Mouse (Mus musculus): ENCODE results near the gene Dusp1. TPM values are rescaled to one million over a fixed set of nuclear protein-coding genes. Genes with fewer than 3 reads are reported as not detected.

Dusp1 gene
- total and polyA plus RNA-seq, 3 experiments: 5.0 to 41.8 (median 6.3) TPM

- H3K4me3 ChIP-seq (ENCODE audit: low read depth, low read length): no peak overlapping the region
- ATAC-seq (ENCODE audit: extremely low read depth, insufficient number of reproducible peaks, low FRiP score, poor library complexity, severe bottlenecking): no peak
- TF ChIP-seq CTCF (IDR thresholded peaks at IDR 0.05; ENCODE audit: low read depth, low read length): no peak
- no peak for TF ChIP-seq TAL1 (conservative IDR thresholded peaks at IDR 0.05; ENCODE audit: low read depth, low read length)
- no peak for TF ChIP-seq GATA2 (IDR thresholded peaks at IDR 0.05; ENCODE audit: borderline replicate concordance, low read depth, low read length)
- TF ChIP-seq POLR2AphosphoS5 (IDR thresholded peaks at IDR 0.05; ENCODE audit: insufficient replicate concordance, low read depth, low read length): no peak
- no peak for TF ChIP-seq GATA1 (IDR thresholded peaks at IDR 0.05; ENCODE audit: borderline replicate concordance, low read length)
Measured at GRCm38 (mm10) chr17:26490910-26491309, 71.0 kb downstream of the Dusp1 start.

GRCm38 (mm10) chr17:26490072-26490471 is 71.9 kb downstream of the Dusp1 start:
- TF ChIP-seq POLR2AphosphoS5 (IDR thresholded peaks at IDR 0.05; ENCODE audit: insufficient replicate concordance, low read depth, low read length) (no peak), GATA2 (IDR thresholded peaks at IDR 0.05; ENCODE audit: borderline replicate concordance, low read depth, low read length) (no peak), CTCF (IDR thresholded peaks at IDR 0.05; ENCODE audit: low read depth, low read length) (no peak), GATA1 (IDR thresholded peaks at IDR 0.05; ENCODE audit: borderline replicate concordance, low read length) (no peak), TAL1 (conservative IDR thresholded peaks at IDR 0.05; ENCODE audit: low read depth, low read length) (no peak)
- H3K4me3 ChIP-seq (ENCODE audit: low read depth, low read length): no peak overlapping the region
- DNase-seq (ENCODE audit: low spot score) (no peak), ATAC-seq (ENCODE audit: extremely low read depth, insufficient number of reproducible peaks, low FRiP score, poor library complexity, severe bottlenecking) (no peak)
- H3K27me3 ChIP-seq (ENCODE audit: insufficient read depth, low read length): peaks cover 38% of the 10 kb centered on the region
- H3K4me1 ChIP-seq (ENCODE audit: insufficient read depth, low read depth, low read length): peaks cover under 1% of the 10 kb centered on the region; the same call in 1 of the 2 replicates
- peaks cover 17% of the 10 kb centered on the region for H3K9me3 ChIP-seq (replicated peaks)
- H3K36me3 ChIP-seq (replicated peaks): no peaks in the 10 kb centered on the region

More at GRCm38 (mm10) chr17:26490910-26491309, 71.0 kb downstream of the Dusp1 start:
- Histone ChIP-seq H3K27me3 (ENCODE audit: insufficient read depth, low read length) (peaks cover 34% of the 10 kb centered on the region), H3K4me1 (ENCODE audit: insufficient read depth, low read depth, low read length) (no peaks in the 10 kb centered on the region), H3K36me3 (replicated peaks) (no peaks in the 10 kb centered on the region), H3K9me3 (replicated peaks) (peaks cover 20% of the 10 kb centered on the region)
- no peak for DNase-seq (ENCODE audit: low spot score)

- peaks cover 2% of the 10 kb centered on the region; the same call in 1 of the 2 replicates for H3K4me1 ChIP-seq (ENCODE audit: insufficient read depth, low read depth, low read length)
Measured at GRCm38 (mm10) chr17:26488711-26489403, 73.1 kb downstream of the Dusp1 start.

GRCm38 (mm10) chr17:26487917-26488316 is 74.0 kb downstream of the Dusp1 start:
- Histone ChIP-seq H3K4me1 (ENCODE audit: insufficient read depth, low read depth, low read length) (peaks cover 2% of the 10 kb centered on the region; the same call in 1 of the 2 replicates), H3K36me3 (replicated peaks) (no peaks in the 10 kb centered on the region), H3K4me3 (ENCODE audit: low read depth, low read length) (no peak overlapping the region), H3K27me3 (ENCODE audit: insufficient read depth, low read length) (peaks cover 41% of the 10 kb centered on the region), H3K9me3 (replicated peaks) (peaks cover 9% of the 10 kb centered on the region)
- DNase-seq (ENCODE audit: low spot score): no peak
- TF ChIP-seq TAL1 (conservative IDR thresholded peaks at IDR 0.05; ENCODE audit: low read depth, low read length) (no peak), GATA1 (IDR thresholded peaks at IDR 0.05; ENCODE audit: borderline replicate concordance, low read length) (no peak), POLR2AphosphoS5 (IDR thresholded peaks at IDR 0.05; ENCODE audit: insufficient replicate concordance, low read depth, low read length) (no peak), GATA2 (IDR thresholded peaks at IDR 0.05; ENCODE audit: borderline replicate concordance, low read depth, low read length) (no peak), CTCF (IDR thresholded peaks at IDR 0.05; ENCODE audit: low read depth, low read length) (no peak)
- no peak for ATAC-seq (ENCODE audit: extremely low read depth, insufficient number of reproducible peaks, low FRiP score, poor library complexity, severe bottlenecking)

More at GRCm38 (mm10) chr17:26488711-26489403, 73.1 kb downstream of the Dusp1 start:
- ATAC-seq (ENCODE audit: extremely low read depth, insufficient number of reproducible peaks, low FRiP score, poor library complexity, severe bottlenecking) (no peak), DNase-seq (ENCODE audit: low spot score) (no peak)
- TF ChIP-seq POLR2AphosphoS5 (IDR thresholded peaks at IDR 0.05; ENCODE audit: insufficient replicate concordance, low read depth, low read length): no peak
- TF ChIP-seq TAL1 (conservative IDR thresholded peaks at IDR 0.05; ENCODE audit: low read depth, low read length): no peak
- TF ChIP-seq CTCF (IDR thresholded peaks at IDR 0.05; ENCODE audit: low read depth, low read length): no peak
- TF ChIP-seq GATA2 (IDR thresholded peaks at IDR 0.05; ENCODE audit: borderline replicate concordance, low read depth, low read length): no peak
- no peak for TF ChIP-seq GATA1 (IDR thresholded peaks at IDR 0.05; ENCODE audit: borderline replicate concordance, low read length)
- Histone ChIP-seq H3K27me3 (ENCODE audit: insufficient read depth, low read length) (peaks cover 41% of the 10 kb centered on the region), H3K9me3 (replicated peaks) (peaks cover 17% of the 10 kb centered on the region), H3K4me3 (ENCODE audit: low read depth, low read length) (no peak overlapping the region), H3K36me3 (replicated peaks) (no peaks in the 10 kb centered on the region)

- DNase-seq (ENCODE audit: low spot score) (no peak), ATAC-seq (ENCODE audit: extremely low read depth, insufficient number of reproducible peaks, low FRiP score, poor library complexity, severe bottlenecking) (no peak)
- H3K4me1 ChIP-seq (ENCODE audit: insufficient read depth, low read depth, low read length): peaks cover 2% of the 10 kb centered on the region; the same call in 1 of the 2 replicates
- no peak overlapping the region for H3K4me3 ChIP-seq (ENCODE audit: low read depth, low read length)
- H3K27me3 ChIP-seq (ENCODE audit: insufficient read depth, low read length): peaks cover 41% of the 10 kb centered on the region
- TF ChIP-seq GATA2 (IDR thresholded peaks at IDR 0.05; ENCODE audit: borderline replicate concordance, low read depth, low read length) (no peak), POLR2AphosphoS5 (IDR thresholded peaks at IDR 0.05; ENCODE audit: insufficient replicate concordance, low read depth, low read length) (no peak), CTCF (IDR thresholded peaks at IDR 0.05; ENCODE audit: low read depth, low read length) (no peak), GATA1 (IDR thresholded peaks at IDR 0.05; ENCODE audit: borderline replicate concordance, low read length) (no peak), TAL1 (conservative IDR thresholded peaks at IDR 0.05; ENCODE audit: low read depth, low read length) (no peak)
- H3K9me3 ChIP-seq (replicated peaks): peaks cover 3% of the 10 kb centered on the region
- H3K36me3 ChIP-seq (replicated peaks): no peaks in the 10 kb centered on the region
Measured at GRCm38 (mm10) chr17:26487266-26487665, 74.7 kb downstream of the Dusp1 start.

GRCm38 (mm10) chr17:26484626-26485421 is 77.1 kb downstream of the Dusp1 start:
- no peak for DNase-seq (ENCODE audit: low spot score)
- Histone ChIP-seq H3K36me3 (replicated peaks) (no peaks in the 10 kb centered on the region), H3K4me3 (ENCODE audit: low read depth, low read length) (no peak overlapping the region), H3K27me3 (ENCODE audit: insufficient read depth, low read length) (peaks cover 28% of the 10 kb centered on the region), H3K9me3 (replicated peaks) (no peaks in the 10 kb centered on the region), H3K4me1 (ENCODE audit: insufficient read depth, low read depth, low read length) (peaks cover 15% of the 10 kb centered on the region)
- no peak for ATAC-seq (ENCODE audit: extremely low read depth, insufficient number of reproducible peaks, low FRiP score, poor library complexity, severe bottlenecking)
- TF ChIP-seq TAL1 (conservative IDR thresholded peaks at IDR 0.05; ENCODE audit: low read depth, low read length) (no peak), GATA1 (IDR thresholded peaks at IDR 0.05; ENCODE audit: borderline replicate concordance, low read length) (no peak), GATA2 (IDR thresholded peaks at IDR 0.05; ENCODE audit: borderline replicate concordance, low read depth, low read length) (no peak), CTCF (IDR thresholded peaks at IDR 0.05; ENCODE audit: low read depth, low read length) (no peak), POLR2AphosphoS5 (IDR thresholded peaks at IDR 0.05; ENCODE audit: insufficient replicate concordance, low read depth, low read length) (no peak)
